Mouse (Mus musculus) olfactory bulb, adult 2 months (tissue): Measurements from ENCODE around the gene Dennd5b. TPM values are rescaled to one million over a fixed set of nuclear protein-coding genes. Genes with fewer than 3 reads are reported as not detected.

ENCODE experiments used
- H3K27ac ChIP-seq: fragments of 200-500 bp; 2 replicates; pipeline ENCODE4 v1.5.1; 2012; ENCODE audit warnings: low read depth, low read length; ENCODE audit not compliant: insufficient read depth
- H3K4me1 ChIP-seq: fragments of 200-500 bp; 2 replicates; pipeline ENCODE4 v1.6.1; 2012; ENCODE audit warnings: low read length; ENCODE audit not compliant: control insufficient read depth, insufficient read depth
- H3K4me3 ChIP-seq: fragments of 200-500 bp; 2 replicates; pipeline ENCODE4 v1.5.1; 2012; ENCODE audit warnings: mild to moderate bottlenecking, low read depth, low read length, moderate library complexity; ENCODE audit not compliant: insufficient read depth
- CTCF ChIP-seq: fragments of 200-500 bp; IDR thresholded peaks from 2 replicates; pipeline ENCODE4 v1.5.1; 2012; ENCODE audit warnings: low read depth, mild to moderate bottlenecking, low read length, moderate library complexity; ENCODE audit not compliant: insufficient read depth
- POLR2A ChIP-seq: fragments of 200-500 bp; IDR thresholded peaks from 2 replicates; pipeline ENCODE4 v1.6.1; 2012; ENCODE audit warnings: mild to moderate bottlenecking, low read depth, low read length, moderate library complexity; ENCODE audit not compliant: insufficient read depth
- WGBS: fragments of 180-500 bp; shearing (Covaris S2); methylation state at CpG from one replicate; pipeline ENCODE4 v1.1.7; 2018; 5-methylcytosine and 5-hydroxymethylcytosine counted together
- polyA plus RNA-seq: library from polyadenylated mRNA; stranded (reverse); fragments of >200 nt; gene quantifications from 2 replicates; pipeline ENCODE4 v1.2.4, GENCODE M21; 2012; ENCODE audit warnings: low replicate concordance; ENCODE audit not compliant: missing spikeins, insufficient read depth, insufficient read length

The Dennd5b gene
- polyA plus RNA-seq, 1 experiment: 30.8 TPM

- Histone ChIP-seq H3K4me1 (peaks cover 8% of the 10 kb centered on the region), H3K4me3 (no peak overlapping the region), H3K27ac (no peak overlapping the region)
- TF ChIP-seq POLR2A (no peak), CTCF (no peak)
- 79% methylated on average over 2 of the region's 2 CpGs for WGBS
Observed at GRCm38 (mm10) chr6:148972891-148973290, 128.6 kb downstream of the Dennd5b start.

DNA sequence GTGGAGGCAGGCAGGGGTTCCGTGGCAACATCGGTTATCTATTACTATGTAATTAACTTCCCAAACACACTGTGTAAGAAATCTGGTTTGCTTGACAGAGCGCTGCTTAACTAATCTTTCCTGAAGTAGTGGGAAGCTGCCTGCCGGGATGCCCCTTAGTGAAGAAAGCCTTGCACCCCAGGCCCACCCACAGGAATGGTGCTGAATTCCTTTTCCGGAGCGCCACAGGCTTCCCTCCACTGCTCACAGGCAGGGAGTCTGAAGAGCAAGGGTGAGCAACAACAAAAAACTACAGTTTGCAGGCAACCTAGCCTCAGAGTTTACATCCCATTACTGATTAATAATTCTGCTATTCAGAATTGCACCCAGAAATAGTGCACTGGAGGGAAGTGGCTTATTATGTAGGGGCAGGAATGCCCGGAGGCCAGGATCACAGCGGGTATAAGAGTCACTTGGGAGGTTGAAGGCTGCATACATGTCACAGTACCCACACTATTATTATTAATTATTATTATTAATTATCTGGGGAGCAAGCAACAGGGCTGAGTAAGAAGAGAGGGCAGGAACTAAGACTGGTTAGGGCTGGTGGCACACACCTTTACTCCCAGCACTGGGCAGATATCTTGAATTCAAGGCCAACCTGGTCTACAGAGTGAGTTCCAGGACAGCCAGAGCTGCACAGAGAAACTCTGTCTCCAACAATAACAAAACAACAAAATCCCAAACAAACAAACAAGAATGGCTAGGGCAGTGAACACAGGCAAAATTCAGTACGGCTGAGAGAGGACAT is 129.2 kb downstream of the Dennd5b start:
- Histone ChIP-seq H3K4me1 (peaks cover 8% of the 10 kb centered on the region), H3K27ac (no peak overlapping the region), H3K4me3 (no peak overlapping the region)
- WGBS: 23% methylated on average over 9 of the region's 9 CpGs
- no peak for TF ChIP-seq CTCF
- TF ChIP-seq POLR2A: no peak

DNA sequence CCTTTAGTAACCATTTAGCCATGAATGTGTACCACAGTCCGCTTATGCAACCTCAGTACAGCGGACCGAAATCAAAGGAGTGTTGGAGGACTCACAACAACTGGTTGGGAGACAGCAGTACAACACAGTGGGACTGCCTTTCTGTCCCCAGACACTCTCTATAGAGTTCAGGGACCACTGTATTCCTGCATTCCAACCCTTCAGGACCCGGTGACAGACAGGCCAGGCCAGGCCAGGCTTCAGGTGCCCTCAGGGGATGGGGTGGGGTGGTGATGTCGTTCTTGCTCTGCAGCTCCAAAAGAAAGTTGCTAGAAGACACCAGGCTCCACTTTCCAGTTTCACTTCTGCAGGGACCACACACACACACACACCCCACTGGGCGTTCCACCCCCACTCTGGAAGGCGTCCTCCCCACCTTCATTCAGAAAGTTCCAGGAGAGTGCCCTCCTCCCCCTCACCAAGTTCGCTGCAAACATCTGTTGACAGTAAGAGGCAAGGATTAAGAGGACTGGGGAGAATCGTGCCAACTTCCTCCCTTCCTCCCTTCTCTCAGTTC is 130.0 kb downstream of the Dennd5b start:
- Histone ChIP-seq H3K4me3 (no peak overlapping the region), H3K4me1 (peaks cover 8% of the 10 kb centered on the region), H3K27ac (no peak overlapping the region)
- WGBS: 37% methylated on average over 9 of the region's 9 CpGs
- TF ChIP-seq CTCF (no peak), POLR2A (no peak)

GRCm38 (mm10) chr6:148961285-148961684 is 140.2 kb downstream of the Dennd5b start:
- 57% methylated on average over 1 of the region's 1 CpGs for WGBS
- H3K4me1 ChIP-seq: no peaks in the 10 kb centered on the region
- no peak overlapping the region for H3K4me3 ChIP-seq
- no peak overlapping the region for H3K27ac ChIP-seq
- TF ChIP-seq CTCF: no peak

DNA sequence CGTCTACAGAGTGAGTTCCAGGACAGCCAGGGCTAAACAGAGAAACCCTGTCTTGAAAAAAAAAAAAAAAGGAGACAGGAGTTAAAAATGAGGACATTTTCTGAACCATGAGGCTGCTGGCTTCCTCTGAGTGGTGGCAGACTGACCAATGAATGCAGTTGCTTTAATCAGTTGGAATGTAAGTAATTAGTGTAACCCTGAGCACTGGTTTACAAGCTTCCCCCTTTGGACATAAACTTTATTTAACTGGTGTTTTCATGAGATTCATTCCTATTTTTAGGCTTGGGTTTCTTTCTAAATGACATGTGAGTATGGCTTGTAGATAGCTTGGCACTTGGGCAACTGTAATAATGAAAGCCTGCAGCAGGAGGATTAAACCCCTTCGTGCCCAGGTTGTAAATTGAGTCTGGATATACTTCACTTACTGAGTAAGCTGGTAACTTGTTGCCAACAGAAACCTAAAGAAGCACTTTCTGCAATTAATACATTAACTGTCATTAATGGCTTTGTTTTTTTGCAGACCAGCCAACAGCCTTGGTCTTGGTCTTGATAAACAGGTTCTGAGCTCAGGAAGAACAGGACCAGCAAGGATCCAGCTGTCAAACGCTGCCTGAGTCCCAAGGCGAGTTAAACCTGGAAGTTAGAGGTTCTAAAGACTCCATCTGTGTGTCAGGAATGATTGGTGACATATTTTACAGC is 141.8 kb downstream of the Dennd5b start:
- no peak for TF ChIP-seq CTCF
- TF ChIP-seq POLR2A: no peak
- WGBS: 59% methylated on average over 4 of the region's 4 CpGs
- Histone ChIP-seq H3K4me3 (no peak overlapping the region), H3K4me1 (no peaks in the 10 kb centered on the region), H3K27ac (no peak overlapping the region)

DNA sequence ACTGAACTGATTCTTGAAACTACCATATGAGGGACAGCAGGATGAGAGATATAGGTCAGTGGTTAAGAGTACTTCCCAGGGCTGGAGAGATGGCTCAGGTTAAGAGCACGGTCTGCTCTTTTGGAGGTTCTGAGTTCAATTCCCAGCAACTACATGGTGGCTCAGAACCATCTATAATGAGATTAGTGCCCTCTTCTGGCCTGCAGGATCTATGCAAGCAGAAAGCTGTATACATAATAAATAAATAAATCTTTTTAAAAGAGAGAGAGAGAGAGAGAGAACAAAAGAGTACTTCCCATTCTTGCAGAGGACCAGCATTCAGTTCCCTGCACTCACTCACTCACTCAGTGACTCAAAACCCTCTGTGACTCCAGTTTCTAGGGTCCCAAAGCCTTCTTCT is 142.8 kb downstream of the Dennd5b start:
- Histone ChIP-seq H3K27ac (no peak overlapping the region), H3K4me1 (no peaks in the 10 kb centered on the region), H3K4me3 (no peak overlapping the region)
- TF ChIP-seq CTCF (no peak), POLR2A (no peak)
- 94% methylated on average over 1 of the region's 1 CpGs for WGBS

DNA sequence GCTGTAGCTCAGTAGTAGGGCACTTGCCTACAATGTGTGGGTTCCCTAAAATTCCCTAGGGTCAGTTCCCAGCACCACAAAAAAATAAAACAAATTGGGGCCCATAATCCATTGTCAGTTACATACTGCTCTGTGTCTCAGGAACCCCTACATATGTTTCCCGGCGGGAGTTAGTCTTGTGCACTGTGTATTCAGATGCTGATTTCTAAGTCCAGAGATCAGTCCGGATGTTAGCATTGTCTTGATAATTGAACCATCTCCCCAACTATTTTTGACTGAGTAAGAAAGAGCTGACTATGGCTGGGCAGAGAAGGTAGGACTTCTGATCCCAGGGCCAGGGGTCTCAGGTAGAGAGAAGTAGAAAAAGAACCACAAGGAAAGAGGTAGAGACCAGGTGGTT is 144.4 kb downstream of the Dennd5b start:
- no peaks in the 10 kb centered on the region for H3K4me1 ChIP-seq
- H3K4me3 ChIP-seq: no peak overlapping the region
- TF ChIP-seq CTCF (no peak), POLR2A (no peak)
- H3K27ac ChIP-seq: no peak overlapping the region
- WGBS: 92% methylated on average over 3 of the region's 3 CpGs

GRCm38 (mm10) chr6:148955641-148956420 is 145.6 kb downstream of the Dennd5b start:
- Histone ChIP-seq H3K4me1 (no peaks in the 10 kb centered on the region), H3K4me3 (no peak overlapping the region), H3K27ac (no peak overlapping the region)
- TF ChIP-seq CTCF (no peak), POLR2A (no peak)

GRCm38 (mm10) chr6:148946881-148947405 is 154.5 kb downstream of the Dennd5b start:
- no peak for TF ChIP-seq CTCF
- no peak for TF ChIP-seq POLR2A
- peak overlapping the region; percentile 60 for H3K4me3 ChIP-seq
- H3K4me1 ChIP-seq: peaks cover 11% of the 10 kb centered on the region
- H3K27ac ChIP-seq: no peak overlapping the region
- 15% methylated on average over 11 of the region's 11 CpGs for WGBS
